Mouse (Mus musculus) small intestine, adult 2 months (tissue): ENCODE measurements around the gene Lce1h. TPM values are rescaled to one million over a fixed set of nuclear protein-coding genes. Genes with fewer than 3 reads are reported as not detected.

Experiments
- H3K27ac ChIP-seq: fragments of 200-500 bp; 2 replicates; pipeline ENCODE4 v1.5.1; 2012; ENCODE audit warnings: low read depth, low read length, control low read depth, inconsistent platforms; ENCODE audit not compliant: insufficient read depth
- H3K27me3 ChIP-seq: fragments of 200-500 bp; 2 replicates; pipeline ENCODE4 v1.6.1; 2012; ENCODE audit warnings: mild to moderate bottlenecking, moderate library complexity, low read length, inconsistent platforms; ENCODE audit not compliant: control insufficient read depth, insufficient read depth
- H3K36me3 ChIP-seq: fragments of 200-500 bp; 2 replicates; pipeline ENCODE4 v1.6.1; 2012; ENCODE audit warnings: mild to moderate bottlenecking, low read length, control low read depth, inconsistent platforms; ENCODE audit not compliant: control insufficient read depth, insufficient read depth
- H3K4me1 ChIP-seq: fragments of 200-500 bp; 2 replicates; pipeline ENCODE4 v1.6.1; 2012; ENCODE audit warnings: low read length, inconsistent platforms, mixed read lengths; ENCODE audit not compliant: control insufficient read depth, insufficient read depth, insufficient read length
- H3K4me3 ChIP-seq: fragments of 200-500 bp; 2 replicates; pipeline ENCODE4 v1.5.1; 2012; ENCODE audit warnings: low read depth, mild to moderate bottlenecking, control low read depth, inconsistent platforms, low read length, moderate library complexity
- CTCF ChIP-seq: fragments of 200-500 bp; IDR thresholded peaks from 2 replicates; pipeline ENCODE4 v1.5.1; 2012; ENCODE audit warnings: low read depth, mild to moderate bottlenecking, control low read depth, inconsistent platforms, low read length, moderate library complexity, mixed read lengths; ENCODE audit not compliant: insufficient replicate concordance, insufficient read length; ENCODE audit errors: extremely low read depth
- POLR2A ChIP-seq: fragments of 200-500 bp; IDR thresholded peaks from 2 replicates; pipeline ENCODE4 v1.6.1; 2012; ENCODE audit warnings: low read depth, mild to moderate bottlenecking, control low read depth, inconsistent platforms, low read length, moderate library complexity
- WGBS: fragments of 180-500 bp; shearing (Covaris S2); methylation state at CpG from one replicate; pipeline ENCODE4 v1.1.7; 2018; 5-methylcytosine and 5-hydroxymethylcytosine counted together
- polyA plus RNA-seq: library from polyadenylated mRNA; depleted of rRNA; stranded (reverse); fragments of >200 nt; gene quantifications from 2 replicates; pipeline ENCODE4 v1.2.3, GENCODE M21; 2012; rRNA removed

The Lce1h gene
- not detected in 2 replicates for polyA plus RNA-seq

DNA sequence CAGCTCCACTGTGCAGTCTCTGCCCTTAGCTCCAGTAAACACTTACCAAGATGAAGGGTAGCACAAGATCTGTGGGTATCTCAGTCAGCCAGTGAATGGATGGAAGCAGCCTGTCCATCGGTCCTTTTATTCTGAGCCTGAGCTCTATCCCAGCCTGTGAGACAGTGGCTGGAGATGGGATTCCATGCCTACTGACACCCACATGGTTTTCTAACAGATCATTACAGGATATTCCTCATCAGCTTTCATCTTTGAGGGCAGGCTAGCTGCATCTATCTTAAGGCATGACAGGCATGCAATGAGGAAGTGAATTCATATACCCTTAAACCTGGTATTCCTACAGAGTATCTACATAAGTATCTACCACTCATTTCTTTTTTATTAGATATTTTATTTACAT lies at the start of gene Lce1h:
Gene Lce1h (minus strand): TSS at position 101 of the 400 bp plus-strand sequence.
- TF ChIP-seq POLR2A (no peak), CTCF (no peak)
- no peaks in the 10 kb centered on the region for H3K36me3 ChIP-seq
- 92% methylated on average over 1 of the region's 1 CpGs for WGBS
- no peaks in the 10 kb centered on the region for H3K4me1 ChIP-seq
- H3K27me3 ChIP-seq = no peaks in the 10 kb centered on the region
- no peak within 1 kb of the TSS for H3K4me3 ChIP-seq
- H3K27ac ChIP-seq = no peak within 1 kb of the TSS

DNA sequence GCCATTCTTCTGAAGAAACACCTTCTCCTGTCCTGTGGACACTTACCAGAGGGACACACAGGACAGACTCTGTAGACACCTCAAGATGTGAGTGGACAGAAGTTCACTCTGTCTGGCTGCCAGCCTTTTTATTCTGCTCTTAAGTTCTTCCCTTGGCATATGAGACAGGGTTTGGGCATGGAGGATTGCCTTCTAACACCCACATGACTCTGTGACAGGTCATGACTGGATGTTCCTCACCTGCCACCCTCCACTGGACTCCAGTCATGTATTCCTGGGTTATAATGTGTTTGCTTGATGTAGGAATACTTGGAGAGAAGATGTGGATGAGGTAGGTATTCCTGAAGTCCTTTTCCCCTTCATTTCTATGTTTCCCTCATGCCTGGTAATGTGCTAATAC lies 42.9 kb upstream of the Lce1h start, which contains the start of gene Lce1k:
Gene Lce1k (minus strand): TSS at position 101 of the 400 bp plus-strand sequence.
- Histone ChIP-seq H3K36me3 (no peaks in the 10 kb centered on the region), H3K27me3 (no peaks in the 10 kb centered on the region), H3K4me3 (no peak within 1 kb of the TSS), H3K4me1 (no peaks in the 10 kb centered on the region), H3K27ac (no peak within 1 kb of the TSS)
- TF ChIP-seq POLR2A (no peak), CTCF (no peak)

DNA sequence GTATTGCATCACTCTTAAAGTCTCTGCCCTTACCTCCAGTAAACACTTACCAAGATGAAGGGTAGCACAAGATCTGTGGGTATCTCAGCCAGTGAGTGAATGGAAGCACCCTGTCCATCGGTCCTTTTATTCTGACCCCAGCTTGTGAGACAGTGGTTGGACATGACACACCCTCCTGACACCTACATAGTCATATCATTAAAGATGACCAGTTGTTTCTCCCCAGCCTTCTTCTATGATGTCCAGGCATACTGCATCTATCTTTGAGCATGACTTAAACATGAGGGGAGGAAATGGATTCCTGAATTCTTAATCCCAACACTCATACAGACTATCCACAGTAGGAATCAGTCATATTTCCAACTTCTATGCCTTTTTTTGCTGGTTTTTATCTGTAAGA lies 25.5 kb upstream of the Lce1h start, which contains the start of gene Lce1j:
Gene Lce1j (minus strand): TSS at position 101 of the 400 bp plus-strand sequence.
- Histone ChIP-seq H3K4me3 (no peak within 1 kb of the TSS), H3K27me3 (no peaks in the 10 kb centered on the region), H3K4me1 (no peaks in the 10 kb centered on the region), H3K27ac (no peak within 1 kb of the TSS), H3K36me3 (no peaks in the 10 kb centered on the region)
- 78% methylated on average over 1 of the region's 1 CpGs for WGBS
- no peak for TF ChIP-seq CTCF

DNA sequence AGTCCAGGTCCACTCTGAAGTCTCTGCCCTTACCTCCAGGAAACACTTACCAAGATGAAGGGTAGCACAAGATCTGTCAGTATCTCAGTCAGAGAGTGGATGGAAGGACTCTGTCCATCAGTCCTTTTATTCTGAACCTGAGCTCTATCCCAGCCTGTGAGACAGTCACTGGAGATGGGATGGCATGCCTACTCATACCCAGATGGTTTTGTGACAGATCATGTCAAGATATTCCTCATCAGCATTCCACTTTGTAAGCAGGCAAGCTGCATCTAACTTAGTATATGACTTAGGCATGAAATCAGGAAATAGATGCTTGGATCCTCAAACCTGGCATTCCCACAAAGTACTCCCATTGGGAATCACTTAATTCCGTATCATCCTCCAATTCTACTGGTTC lies 13.9 kb upstream of the Lce1h start, which contains the start of gene Lce1i:
Gene Lce1i (minus strand): TSS at position 101 of the 400 bp plus-strand sequence.
- H3K27ac ChIP-seq = no peak within 1 kb of the TSS
- H3K36me3 ChIP-seq = no peaks in the 10 kb centered on the region
- 73% methylated on average over 1 of the region's 1 CpGs for WGBS
- H3K27me3 ChIP-seq = no peaks in the 10 kb centered on the region
- TF ChIP-seq CTCF (no peak), POLR2A (no peak)
- no peaks in the 10 kb centered on the region for H3K4me1 ChIP-seq
- H3K4me3 ChIP-seq = no peak within 1 kb of the TSS

DNA sequence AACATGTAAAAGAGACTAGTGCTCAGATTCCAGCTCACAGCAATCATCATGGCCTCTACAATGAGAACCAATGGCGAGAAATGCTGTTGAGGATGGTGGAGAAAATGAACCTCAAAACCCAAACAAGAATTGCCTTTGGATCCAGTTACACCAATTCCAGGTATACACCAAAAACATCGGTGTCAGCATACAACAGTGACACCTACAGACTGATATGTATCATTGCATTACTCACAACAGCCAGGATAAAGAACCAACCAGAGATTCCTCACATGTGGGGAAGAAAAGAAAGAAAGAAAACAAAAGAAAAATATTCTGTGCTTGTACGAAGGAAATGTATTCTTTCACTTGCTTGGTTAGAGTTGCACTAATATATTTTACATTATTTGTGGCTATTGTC lies 6.7 kb upstream of the Lce1h start:
- no peaks in the 10 kb centered on the region for H3K36me3 ChIP-seq
- H3K4me1 ChIP-seq = no peaks in the 10 kb centered on the region
- no peak overlapping the region for H3K27ac ChIP-seq
- no peaks in the 10 kb centered on the region for H3K27me3 ChIP-seq
- TF ChIP-seq POLR2A = no peak
- TF ChIP-seq CTCF = no peak
- WGBS = 21% methylated on average over 3 of the region's 3 CpGs
- H3K4me3 ChIP-seq = no peak overlapping the region

DNA sequence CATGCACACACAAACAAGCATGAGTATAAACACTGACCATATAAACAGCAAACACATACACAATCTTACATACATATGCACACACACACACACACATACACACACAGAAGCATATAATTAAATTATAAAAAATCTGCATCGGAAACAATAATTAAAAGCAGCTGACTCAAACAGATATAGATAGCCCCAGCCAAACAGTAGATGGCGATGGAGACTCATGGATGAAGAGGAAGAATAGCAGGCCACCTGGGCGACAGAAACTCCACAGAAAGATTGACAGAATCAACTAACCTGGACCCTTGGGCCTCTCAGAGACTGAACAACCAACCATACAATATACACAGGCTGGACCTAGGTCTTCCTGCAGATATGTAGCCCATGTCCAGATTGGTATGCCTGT lies 11.7 kb downstream of the Lce1h start:
- Histone ChIP-seq H3K36me3 (no peaks in the 10 kb centered on the region), H3K4me3 (no peak overlapping the region), H3K27me3 (no peaks in the 10 kb centered on the region), H3K4me1 (no peaks in the 10 kb centered on the region), H3K27ac (no peak overlapping the region)
- 42% methylated on average over 3 of the region's 3 CpGs for WGBS
- no peak for TF ChIP-seq CTCF
- TF ChIP-seq POLR2A = no peak

DNA sequence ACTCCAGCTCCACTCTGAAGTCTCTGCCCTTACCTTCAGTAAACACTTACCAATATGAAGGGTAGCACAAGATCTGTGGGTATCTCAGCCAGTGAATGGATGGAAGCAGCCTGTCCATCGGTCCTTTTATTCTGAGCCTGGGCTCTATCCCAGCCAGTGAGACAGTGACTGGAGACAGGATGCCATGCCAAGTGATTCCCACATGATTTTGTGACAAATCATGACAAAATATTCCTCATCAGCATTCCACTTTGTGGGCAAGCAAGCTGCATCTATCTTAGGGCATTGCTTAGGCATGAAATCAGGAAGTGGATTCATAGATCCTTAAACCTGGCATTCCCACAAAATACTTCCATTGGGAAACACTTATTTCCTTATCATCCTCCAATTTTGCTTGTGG lies 12.6 kb downstream of the Lce1h start, which contains the start of gene Lce1g:
Gene Lce1g (minus strand): TSS at position 101 of the 400 bp plus-strand sequence.
- Histone ChIP-seq H3K27me3 (no peaks in the 10 kb centered on the region), H3K36me3 (no peaks in the 10 kb centered on the region), H3K4me3 (no peak within 1 kb of the TSS), H3K4me1 (no peaks in the 10 kb centered on the region), H3K27ac (no peak within 1 kb of the TSS)
- TF ChIP-seq CTCF (no peak), POLR2A (no peak)
- WGBS = 93% methylated on average over 1 of the region's 1 CpGs
